Mouse (Mus musculus) heart, postnatal 36 days (tissue): ENCODE data around the gene Hoxd13. TPM values are rescaled to one million over a fixed set of nuclear protein-coding genes. Genes with fewer than 3 reads are reported as not detected.

Source experiments
- DNase-seq, 2 experiments: peaks; one replicate each; pipeline ENCODE4 v3.0.0; 2021 to 2022
- intact Hi-C: fragments of 180-260 bp; cut with DNase I; formaldehyde crosslinking; loops from one replicate; pipeline ENCODE4 v1.15.1; 2025
- total RNA-seq, 2 experiments: library from RNA; stranded (reverse); gene quantifications; 2 replicates each; pipeline ENCODE4 v1.2.3; 2021

Hoxd13 gene
- not detected for total RNA-seq

DNA sequence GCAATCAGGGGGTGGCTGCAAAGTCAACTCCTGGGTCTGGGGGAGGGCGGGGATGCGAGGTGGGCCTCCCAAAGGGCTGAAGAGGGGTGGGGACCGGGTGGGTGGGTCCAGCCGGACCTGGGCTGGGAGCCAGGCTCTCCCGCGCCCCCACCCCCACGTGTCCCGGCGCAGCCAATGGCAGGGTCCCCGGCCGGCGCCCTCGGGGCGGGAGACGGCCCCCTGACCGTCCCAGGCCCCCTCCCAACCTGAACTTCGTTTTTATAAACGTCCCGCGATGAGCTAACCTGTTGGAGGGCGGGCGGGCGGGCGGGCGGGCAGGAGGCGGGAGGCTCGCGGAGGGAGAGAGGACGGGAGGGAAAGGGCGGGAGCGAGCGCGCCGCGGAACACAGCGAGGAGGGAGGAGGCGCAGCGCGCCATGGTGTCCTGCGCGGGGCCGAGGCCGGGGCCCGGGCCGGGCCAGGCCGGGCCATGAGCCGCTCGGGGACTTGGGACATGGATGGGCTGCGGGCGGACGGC is at the start of gene Hoxd13:
TSS of gene Hoxd13 (plus strand) at position 469 of the 516 bp plus-strand sequence.
- DNase-seq: no peak
- intact Hi-C loops: no loop called here

DNA sequence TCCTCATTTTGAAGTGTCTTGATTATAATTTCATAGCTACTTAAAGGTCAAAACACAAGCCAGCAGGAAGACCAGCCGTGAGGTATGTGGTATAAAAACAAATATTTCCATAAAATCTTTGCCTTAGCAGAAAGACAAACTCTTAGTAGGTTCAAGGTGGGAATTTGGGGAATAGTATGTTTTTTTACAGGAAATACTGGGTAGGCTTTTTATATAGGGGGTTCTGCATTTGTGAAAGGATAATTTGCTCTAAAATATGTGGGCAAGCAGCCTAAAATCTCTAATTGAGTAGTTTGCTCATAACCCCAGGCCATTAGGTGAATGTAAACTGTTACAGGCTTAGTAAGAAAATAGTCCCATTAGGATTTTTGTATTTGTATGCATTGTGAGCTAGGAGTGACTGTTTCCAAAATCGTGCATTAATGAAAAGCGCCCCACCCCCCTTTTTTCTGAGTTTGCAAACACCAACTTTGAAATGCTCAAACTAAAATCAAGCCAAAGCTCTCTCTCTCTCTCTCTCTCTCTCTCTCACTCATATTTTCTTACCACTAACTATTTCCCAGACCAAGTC is 48.3 kb upstream of the Hoxd13 start:
- intact Hi-C loops: no loop called here
- no peak for DNase-seq

DNA sequence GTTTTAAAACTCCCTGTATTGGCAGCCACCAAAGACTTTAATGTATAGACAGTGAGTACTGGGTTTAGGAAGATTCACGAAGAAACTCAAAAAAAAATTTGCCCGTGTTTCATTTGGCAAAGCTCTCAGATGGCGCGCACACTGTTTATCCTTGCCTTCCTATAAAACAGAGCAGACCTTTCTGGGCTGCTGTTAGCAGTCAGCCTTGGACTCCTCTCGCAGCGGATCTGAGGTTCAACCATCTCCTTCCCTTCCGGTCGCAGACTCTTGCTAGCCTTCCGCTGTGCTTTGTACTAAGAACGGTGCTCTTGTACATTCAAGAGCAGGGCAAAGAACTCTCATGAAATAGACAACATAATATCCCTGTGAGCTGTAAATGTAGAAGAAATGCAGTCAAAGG is 47.7 kb upstream of the Hoxd13 start:
- intact Hi-C loops: no loop called here
- DNase-seq: no peak

DNA sequence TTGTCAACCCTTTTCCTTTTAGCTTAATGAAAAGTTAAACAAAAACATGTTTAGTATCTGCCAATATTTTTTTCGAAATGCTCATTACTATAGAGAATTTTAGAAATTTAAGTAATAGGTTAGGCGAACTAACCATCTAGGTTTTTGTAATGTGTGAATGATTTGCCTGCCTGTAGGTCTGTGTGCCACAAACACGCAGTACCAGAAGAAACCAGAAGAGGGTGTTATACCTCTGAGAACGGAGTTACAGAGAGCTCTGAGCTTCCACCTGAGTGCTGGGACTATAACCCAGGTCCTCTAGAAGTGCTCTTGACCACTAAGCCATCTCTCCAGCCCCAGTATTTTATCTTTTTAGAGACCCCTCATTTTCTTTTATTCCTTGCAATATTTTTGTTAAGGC is 32.7 kb upstream of the Hoxd13 start:
- intact Hi-C loops: no loop called here
- no peak for DNase-seq

DNA sequence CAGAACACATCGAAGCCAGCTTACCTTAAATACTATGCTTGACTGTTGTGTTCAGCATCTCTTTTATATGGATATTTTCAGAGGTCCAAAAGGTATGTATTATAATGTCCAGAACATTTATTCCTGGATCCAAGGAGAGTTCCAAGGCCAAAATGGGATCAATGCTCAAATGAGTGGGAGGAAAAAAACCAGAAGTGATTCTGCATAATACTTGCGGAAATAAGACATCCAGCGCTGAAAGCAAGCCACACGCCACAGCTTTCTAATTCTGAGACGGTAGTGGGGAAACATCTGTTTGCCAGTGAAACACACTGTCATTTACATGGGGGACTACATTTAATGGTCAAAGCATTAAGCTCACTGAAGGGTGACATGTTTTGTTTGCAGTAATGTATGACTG is 25.7 kb upstream of the Hoxd13 start:
- intact Hi-C loops: no loop called here

DNA sequence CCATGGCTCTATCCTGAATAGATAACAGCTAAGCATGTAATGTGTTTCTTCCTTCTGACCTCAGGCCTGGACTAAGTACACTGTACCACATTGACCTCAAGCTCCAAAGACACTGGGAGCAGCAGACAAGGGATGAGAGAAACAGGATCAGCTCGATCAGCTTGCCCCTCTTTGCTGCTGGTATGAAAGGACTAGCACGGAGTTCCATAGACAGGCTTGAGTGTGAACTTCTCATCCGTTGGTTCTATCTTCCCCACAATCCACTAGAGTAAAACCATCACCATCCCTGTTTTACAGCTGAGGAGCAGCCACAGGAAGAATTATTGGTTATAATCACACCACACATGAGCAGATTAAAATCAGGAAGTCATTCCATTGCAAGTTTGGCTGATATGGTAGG is 22.5 kb upstream of the Hoxd13 start:
- intact Hi-C loops: no loop called here

More for the DNA sequence above, 25.7 kb upstream of the Hoxd13 start:
- DNase-seq: no peak

DNA sequence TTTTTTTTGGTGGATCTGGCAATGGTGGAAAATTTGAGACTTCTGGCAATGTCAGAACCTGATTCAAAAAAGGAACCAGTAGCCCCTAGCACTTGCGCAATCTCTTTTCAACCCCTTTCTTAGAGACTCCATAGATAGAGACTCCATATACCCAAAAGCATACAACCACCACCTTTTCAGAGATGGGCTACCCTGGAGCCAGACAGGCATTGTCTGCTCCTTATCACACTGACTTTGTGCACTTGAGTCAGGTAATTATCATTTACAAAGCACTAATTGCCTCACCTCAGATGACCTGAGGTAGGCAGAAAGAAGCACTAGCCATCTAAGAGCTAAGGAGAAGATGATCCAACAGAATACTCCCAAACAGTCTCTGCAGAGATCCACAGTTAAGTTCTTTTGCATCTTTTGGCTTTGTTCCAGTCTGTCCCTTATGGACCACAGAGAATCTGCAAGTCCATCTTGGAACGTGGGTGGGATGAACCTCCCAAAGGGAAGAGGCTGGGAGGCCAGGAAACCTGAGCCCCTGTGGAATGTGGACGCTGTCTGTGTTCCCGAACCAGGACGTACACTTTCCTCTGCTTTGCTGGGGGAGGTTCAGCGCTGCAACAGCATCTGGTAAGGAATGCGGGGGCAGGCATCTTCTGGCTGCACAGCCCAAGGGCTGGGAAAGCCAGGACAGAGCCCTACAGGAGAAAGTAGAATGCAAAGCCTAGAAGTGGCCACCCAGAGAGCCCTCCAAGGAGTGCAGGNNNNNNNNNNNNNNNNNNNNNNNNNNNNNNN is 20.8 kb upstream of the Hoxd13 start:
- intact Hi-C loops: no loop called here
- no peak for DNase-seq

More for the DNA sequence above, 22.5 kb upstream of the Hoxd13 start:
- no peak for DNase-seq

DNA sequence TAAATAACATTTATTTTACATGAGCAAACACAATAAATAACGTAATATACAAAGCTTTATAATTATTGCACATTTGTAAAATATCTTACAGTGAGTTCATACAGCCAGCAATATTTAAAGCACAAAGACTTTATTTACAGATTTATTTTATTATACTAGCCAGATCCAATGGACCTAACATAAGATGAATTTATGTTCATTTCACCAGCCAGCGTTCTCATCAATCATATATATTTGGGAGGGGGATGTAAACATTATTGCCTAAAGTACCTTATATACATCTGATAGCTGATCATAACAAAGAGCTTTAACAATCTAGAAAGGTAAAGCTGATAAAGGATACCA is 15.1 kb upstream of the Hoxd13 start:
- DNase-seq: no peak
- intact Hi-C loops: loop anchor here (5.0 kb wide), 1 partner anchor 84 kb away; no protein-coding TSS in a partner anchor

DNA sequence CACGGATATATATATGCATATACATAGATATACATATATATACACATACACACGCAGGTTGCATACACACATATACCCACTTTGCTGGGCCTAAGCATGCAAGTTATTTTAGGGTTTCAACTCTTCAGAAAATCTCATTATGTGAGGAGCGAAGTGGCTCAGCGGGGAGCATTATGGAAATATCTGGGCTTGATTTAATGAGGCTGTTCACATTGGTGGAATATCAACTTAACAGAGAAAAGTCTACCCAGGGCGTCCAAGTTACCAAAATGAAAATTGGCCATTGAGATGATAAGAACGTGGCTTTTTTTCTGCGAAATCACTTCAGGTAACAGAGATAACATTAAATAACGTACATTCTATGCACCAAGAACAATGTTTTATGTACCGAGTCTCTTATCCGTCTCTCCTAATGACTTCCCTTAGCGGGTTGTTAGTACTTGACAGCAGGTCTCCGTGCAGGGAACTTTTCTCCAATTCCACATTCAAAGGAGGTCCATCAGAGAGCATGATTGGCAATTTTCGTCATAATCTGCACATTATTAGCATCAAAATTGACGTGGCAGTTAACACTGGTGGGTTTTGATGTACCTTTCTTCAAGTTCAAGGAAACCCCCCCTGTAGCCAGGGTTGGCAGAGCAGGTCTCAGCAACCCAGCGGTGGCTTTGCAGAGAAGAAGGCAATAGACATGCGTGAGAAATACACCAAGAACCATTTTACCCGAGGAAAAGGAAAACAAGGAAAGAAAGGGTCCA is 14.2 kb upstream of the Hoxd13 start:
- no peak for DNase-seq
- intact Hi-C loops: loop anchor here (5.0 kb wide), 1 partner anchor 83 kb away; no protein-coding TSS in a partner anchor

DNA sequence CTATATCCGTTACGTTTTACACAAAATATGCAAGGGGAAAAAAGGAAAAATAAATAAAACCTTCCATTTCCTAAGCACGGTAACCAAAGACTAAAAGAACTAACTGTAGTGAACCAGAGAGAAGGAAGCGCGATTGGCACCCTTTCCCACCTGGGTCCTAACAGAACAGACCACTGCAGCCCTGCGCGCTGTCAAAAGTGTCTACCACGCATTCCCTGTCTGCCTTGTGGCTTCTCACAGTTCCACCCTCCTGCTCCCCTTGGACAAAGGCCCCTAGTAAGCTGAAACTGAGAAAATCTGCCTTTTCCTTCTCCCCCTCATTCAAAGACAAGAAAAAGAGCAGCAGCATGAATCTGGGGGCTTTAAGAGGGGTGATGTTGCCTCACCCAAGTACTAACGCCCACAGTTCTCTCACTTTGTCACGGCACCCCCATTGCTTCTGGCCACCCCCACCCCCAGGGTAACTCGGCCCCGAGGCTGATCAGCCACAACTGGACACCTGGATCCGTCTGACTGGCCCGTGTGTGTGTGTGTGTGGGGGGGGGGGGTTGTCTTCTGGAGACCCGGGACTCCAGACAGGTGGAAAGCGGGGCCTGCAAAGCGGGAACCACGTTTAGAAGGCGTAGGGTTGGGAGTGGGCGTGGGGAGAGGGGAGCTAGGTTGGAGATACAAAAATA is 13.2 kb upstream of the Hoxd13 start:
- intact Hi-C loops: loop anchor here (5.0 kb wide), 1 partner anchor 82 kb away; no protein-coding TSS in a partner anchor
- no peak for DNase-seq

DNA sequence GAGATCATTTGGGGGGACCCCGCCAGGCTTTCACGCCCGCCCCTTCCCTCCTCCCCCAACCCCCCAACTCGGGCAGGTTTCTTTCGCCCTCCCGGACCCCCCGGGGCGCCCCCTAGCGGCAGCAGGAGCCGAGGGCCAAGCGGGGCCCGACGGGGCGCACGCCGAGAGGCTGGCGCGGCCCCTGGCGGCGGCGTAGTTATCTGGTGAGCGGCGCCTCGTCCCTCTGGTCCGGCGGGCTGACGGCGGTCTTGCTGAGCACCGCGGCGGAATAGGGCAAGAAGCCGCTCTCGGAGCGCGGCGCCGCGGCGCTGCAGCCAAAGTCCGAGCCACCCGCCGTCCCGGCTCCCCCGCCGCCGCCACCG is 12.7 kb upstream of the Hoxd13 start:
- DNase-seq: no peak
- intact Hi-C loops: no loop called here

DNA sequence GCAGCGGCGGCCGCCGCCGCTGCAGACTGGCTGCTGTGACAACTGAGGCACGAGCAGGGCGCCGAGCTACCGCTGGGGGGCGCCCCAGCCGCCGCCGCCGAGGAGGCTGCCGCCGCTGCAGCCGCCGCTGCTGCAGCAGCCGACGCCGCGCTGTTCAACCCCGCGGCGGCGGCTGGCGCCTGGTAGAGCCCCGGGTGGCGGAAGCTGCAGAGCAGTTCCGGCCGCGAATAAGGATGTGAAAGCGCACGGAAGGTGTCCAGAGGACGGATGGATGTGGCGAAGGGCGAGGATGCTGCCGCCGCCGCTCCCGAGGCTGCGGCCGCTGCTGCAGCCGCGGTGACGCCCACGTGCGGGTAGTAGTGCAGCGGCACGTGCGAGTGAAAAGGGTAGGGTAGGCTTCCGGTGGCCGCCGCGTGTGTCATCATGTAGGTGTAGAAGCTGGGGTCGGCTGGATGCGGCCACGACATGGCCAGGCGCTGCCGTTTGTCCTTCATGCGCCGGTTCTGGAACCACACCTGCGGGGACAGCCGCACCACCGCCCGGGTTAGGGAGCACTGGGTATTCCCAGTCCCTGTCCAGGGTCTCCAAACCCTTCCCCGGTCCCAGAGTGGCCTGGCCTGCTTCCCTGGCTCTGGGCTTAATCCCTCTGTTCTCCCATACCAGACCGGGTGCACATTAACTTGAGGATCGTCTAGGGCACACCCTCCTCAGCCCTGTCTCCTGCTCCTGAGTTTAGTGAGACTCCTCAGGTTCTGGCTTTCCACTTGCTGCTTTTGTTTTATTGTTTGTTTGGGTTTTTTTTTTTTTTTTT is 12.1 kb upstream of the Hoxd13 start:
- DNase-seq: no peak
- intact Hi-C loops: no loop called here

DNA sequence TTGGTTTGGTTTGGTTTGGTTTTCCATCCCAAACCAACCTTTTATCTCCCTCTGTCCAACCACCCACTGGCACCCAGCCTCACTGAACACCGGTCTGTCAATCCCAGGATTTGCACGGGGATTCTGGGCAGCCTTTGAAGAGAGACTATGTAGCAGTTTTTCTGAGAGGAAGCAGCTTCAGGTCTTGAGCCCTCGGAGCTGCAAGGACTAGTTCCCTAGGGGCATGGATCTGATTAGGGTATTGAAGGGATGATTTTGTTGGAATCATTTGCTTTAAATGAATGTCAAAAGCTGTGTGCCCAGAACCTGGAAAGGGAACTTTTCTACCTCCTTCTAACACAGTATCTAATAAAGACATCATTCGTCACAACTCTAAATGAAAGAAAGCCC is 11.5 kb upstream of the Hoxd13 start:
- intact Hi-C loops: no loop called here
- DNase-seq: no peak

DNA sequence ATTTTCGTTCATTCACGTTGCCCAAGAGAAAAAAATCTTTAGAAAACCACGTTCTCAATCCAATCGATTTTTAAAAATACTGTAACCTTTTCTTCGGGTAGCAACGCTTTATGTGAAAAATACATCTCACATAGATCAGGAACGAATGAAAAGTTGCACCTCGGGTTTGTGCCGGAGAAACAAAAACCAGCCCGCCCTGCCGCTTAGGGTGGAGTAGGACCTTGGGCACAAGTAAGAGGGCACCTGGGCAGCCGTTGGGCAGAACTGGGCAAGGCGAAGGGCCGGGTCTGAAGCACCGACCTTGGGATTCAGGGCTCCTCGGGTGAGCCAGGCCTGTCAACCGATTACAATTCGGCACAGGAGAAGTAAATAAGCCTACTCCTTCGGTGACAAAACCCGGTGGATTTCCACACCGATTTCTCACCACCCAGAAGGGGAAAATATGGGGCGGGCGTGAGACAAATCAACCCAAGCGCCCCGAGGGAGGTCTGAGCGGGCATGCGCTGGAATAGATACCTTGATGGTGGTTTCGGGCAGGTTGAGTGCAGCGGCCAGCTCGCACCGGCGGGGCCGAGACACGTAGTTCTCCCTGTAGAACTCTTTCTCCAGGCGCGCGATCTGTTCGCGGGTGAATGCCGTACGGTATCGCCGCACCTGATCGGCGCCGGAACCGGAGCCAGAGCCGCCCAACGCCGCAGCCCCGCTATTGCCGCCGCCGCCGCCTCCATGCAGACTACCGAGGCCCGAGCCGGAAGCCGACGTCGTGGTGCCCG is 10.7 kb upstream of the Hoxd13 start:
- DNase-seq: peak in 1 of 2 experiments; percentile 46
- intact Hi-C loops: no loop called here

DNA sequence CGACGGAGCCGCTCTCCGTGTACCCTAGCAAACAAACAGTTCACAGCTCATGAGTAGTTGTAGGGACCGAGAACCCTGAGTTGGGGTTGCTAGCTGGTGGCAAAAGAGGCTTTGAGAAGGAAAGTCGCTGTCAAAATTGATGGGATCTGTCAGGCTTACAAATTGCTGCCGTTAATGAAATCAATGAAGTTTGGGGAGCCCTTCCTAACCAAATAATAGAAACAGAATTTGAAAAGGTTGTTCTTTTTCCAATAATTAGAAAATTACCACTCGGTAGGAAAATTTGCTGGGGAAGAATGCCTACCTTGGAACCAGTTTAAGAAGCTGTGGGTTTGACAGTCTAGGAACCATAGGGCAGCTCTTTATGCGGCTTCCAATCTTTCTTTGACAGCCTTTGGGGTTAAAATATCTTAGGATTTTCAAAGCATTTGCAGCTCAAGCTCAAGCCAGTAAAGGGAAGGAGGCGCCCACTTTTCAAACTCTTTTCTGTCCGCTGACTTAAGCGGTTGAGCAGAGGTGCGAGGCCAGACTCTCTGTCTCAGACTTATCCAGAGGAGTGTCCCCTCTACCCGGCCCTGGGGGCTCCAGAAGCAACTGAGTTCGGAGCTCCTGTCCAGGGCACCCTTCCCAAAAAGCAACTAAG is 10.0 kb upstream of the Hoxd13 start:
- intact Hi-C loops: no loop called here
- DNase-seq: no peak

DNA sequence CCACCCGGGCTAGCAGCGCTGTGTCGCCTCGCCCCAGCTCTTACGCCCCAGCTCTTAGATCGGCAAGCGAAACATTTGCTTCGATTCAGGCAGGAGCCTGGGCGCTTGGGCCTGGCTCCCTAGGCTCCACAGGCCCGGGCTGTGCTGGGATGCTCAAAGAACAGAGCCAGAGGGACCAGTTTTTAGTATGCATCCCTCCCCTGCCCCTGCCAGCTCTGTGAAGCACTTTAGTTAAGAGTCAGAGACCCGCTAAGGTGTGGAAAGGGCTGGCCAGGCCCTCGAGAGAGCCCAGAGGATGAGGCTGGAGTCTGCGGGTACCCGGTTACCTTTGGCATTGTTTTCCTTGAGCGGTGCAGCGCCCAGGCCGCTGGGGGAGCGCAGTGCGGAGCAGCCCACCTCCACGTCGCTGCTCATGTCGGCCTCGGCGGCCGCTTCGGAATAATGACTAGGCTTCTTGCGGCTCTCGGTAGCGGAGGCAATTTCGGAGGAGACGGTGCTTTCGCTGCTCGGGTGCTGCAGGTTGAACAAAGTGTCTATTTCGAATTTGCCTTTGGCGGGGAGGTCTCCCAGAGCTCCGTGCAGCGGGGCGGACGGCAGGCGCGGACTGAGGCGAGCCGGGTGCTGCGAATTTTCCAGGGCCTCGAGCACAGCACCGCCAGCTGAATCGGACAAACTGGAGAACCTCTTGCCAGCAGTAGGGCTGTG is 9.3 kb upstream of the Hoxd13 start:
- DNase-seq: no peak

DNA sequence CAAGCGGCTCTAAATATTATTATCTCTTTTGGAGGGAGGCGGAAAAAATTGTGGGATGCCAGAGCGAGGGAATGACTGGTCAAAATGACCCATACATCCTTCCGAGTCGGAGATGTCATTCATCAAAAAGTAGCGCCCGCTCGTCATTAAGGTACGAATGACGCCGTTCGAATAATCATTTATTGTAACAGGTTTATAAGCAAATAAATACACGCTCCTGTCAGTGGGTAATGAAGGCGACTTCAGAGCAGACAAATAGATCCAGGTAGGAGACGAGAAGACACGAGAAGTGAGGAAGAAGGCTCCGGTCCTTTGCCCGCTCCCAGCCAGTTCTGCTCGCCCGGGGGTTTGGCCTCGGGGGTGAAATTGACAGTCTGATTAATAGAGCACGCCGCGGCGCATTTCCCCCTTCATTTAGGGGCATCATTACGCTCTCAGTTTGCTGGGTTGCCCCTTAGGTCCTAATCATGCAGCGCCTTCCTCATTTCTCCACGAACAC is 8.6 kb upstream of the Hoxd13 start, which contains the start of gene Evx2:
TSS of gene Evx2 (minus strand) at position 51 of the 499 bp plus-strand sequence.
- intact Hi-C loops: loop anchor here (2.0 to 5.0 kb wide), 2 partner anchors 82 to 359 kb away; partner anchors contain the start of gene Lnpk
- no peak for DNase-seq

More for the DNA sequence above, 9.3 kb upstream of the Hoxd13 start:
- intact Hi-C loops: no loop called here
